Mouse (Mus musculus) heart, embryonic 14.5 days (tissue): ENCODE data around the gene Tinagl1. TPM values are rescaled to one million over a fixed set of nuclear protein-coding genes. Genes with fewer than 3 reads are reported as not detected.
A peak's percentile ranks its signal among the peaks of the same experiment; 100 is the strongest.

ENCODE experiments used
- ATAC-seq: fragments of 200-750 bp; cut with Nextera tagmentation; 2 replicates; pipeline ENCODE4 v1.8.0; 2017; ENCODE audit warnings: low read depth, moderate TSS enrichment; ENCODE audit not compliant: insufficient number of reproducible peaks, insufficient read depth, low FRiP score
- H3K27ac ChIP-seq, 2 experiments: fragments of 200-500 bp in 1 of 2; fragments of 300-500 bp in 1 of 2; sonication (generic) in 1 of 2; replicated peaks in 1 of 2; 2 replicates each; pipeline ENCODE4 v1.5.1; 2012 to 2014; ENCODE audit warnings: low read depth in 2 of 2, low read length in 2 of 2, control low read depth in 1 of 2, mild to moderate bottlenecking in 1 of 2, mixed read lengths in 1 of 2; ENCODE audit not compliant: control insufficient read depth in 1 of 2, insufficient read depth in 1 of 2
- H3K27me3 ChIP-seq: fragments of 300-500 bp; sonication (generic); 2 replicates; pipeline ENCODE4 v1.6.1; 2014; ENCODE audit warnings: mild to moderate bottlenecking, low read length, control low read depth; ENCODE audit not compliant: control insufficient read depth, insufficient read depth
- H3K36me3 ChIP-seq: fragments of 300-500 bp; sonication (generic); 2 replicates; pipeline ENCODE4 v1.6.1; 2014; ENCODE audit warnings: mild to moderate bottlenecking, control low read depth, low read length, mixed read lengths; ENCODE audit not compliant: control insufficient read depth, insufficient read depth
- H3K4me1 ChIP-seq, 2 experiments: fragments of 200-500 bp in 1 of 2; fragments of 300-500 bp in 1 of 2; sonication (generic) in 1 of 2; 2 replicates each; pipeline ENCODE4 v1.6.1; 2012 to 2014; ENCODE audit warnings: low read length in 2 of 2, control low read depth in 1 of 2, mixed read lengths in 1 of 2; ENCODE audit not compliant: control insufficient read depth in 2 of 2, insufficient read depth in 2 of 2
- H3K4me2 ChIP-seq: fragments of 300-500 bp; sonication (generic); 2 replicates; pipeline ENCODE4 v1.6.1; 2014; ENCODE audit warnings: mild to moderate bottlenecking, low read length
- H3K4me3 ChIP-seq, 2 experiments: fragments of 200-500 bp in 1 of 2; fragments of 300-500 bp in 1 of 2; sonication (generic) in 1 of 2; 2 replicates each; pipeline ENCODE4 v1.5.1; 2012 to 2014; ENCODE audit warnings: low read length in 2 of 2, mild to moderate bottlenecking in 2 of 2, control low read depth in 1 of 2, low read depth in 1 of 2, moderate library complexity in 1 of 2; ENCODE audit not compliant: control insufficient read depth in 1 of 2, insufficient read depth in 1 of 2
- H3K9ac ChIP-seq: fragments of 300-500 bp; sonication (generic); 2 replicates; pipeline ENCODE4 v1.6.1; 2014; ENCODE audit warnings: mild to moderate bottlenecking, low read length
- H3K9me3 ChIP-seq: fragments of 300-500 bp; sonication (generic); 2 replicates; pipeline ENCODE4 v1.6.1; 2016; ENCODE audit warnings: low read length, control low read depth; ENCODE audit not compliant: control insufficient read depth
- WGBS: fragments of 180-500 bp; shearing (Covaris S2); extraction: QIAGEN DNeasy Blood & Tissue Kit; methylation state at CpG from one replicate; pipeline ENCODE4 v1.1.7; 2014; 5-methylcytosine and 5-hydroxymethylcytosine counted together
- polyA plus RNA-seq: library from polyadenylated mRNA; unstranded; fragments of >200 nt; fragmentation: Nextera tagmentation; extraction: Ambion mirVana; gene quantifications from 2 replicates; pipeline ENCODE4 v1.2.1, GENCODE M21; 2014

Gene Tinagl1
- polyA plus RNA-seq, 1 experiment from 2014 or later = 34.4 TPM

GRCm38 (mm10) chr4:130170362-130170761 is 4.6 kb downstream of the Tinagl1 start:
- H3K9me3 ChIP-seq = no peaks in the 10 kb centered on the region
- H3K36me3 ChIP-seq = peaks cover 6% of the 10 kb centered on the region
- no peak overlapping the region for H3K4me2 ChIP-seq
- ATAC-seq = no peak
- H3K4me3 ChIP-seq = no peak overlapping the region
- peak overlapping the region in 1 of 2 experiments; percentile 50; a peak in 1 of 4 replicates for H3K27ac ChIP-seq
- H3K27me3 ChIP-seq = no peaks in the 10 kb centered on the region
- no peak overlapping the region for H3K9ac ChIP-seq
- whole genome bisulfite sequencing = 31% methylated on average over 4 of the region's 4 CpGs
- peaks cover 78 to 88% of the 10 kb centered on the region in 2 experiments for H3K4me1 ChIP-seq

- ATAC-seq = no peak
- no peak overlapping the region for H3K4me2 ChIP-seq
- H3K27ac ChIP-seq = peak overlapping the region in 1 of 2 experiments; percentile 91; a peak in 1 of 4 replicates
- no peaks in the 10 kb centered on the region for H3K27me3 ChIP-seq
- H3K9ac ChIP-seq = no peak overlapping the region
- WGBS = 89% methylated on average over 16 of the region's 16 CpGs
- peaks cover 10% of the 10 kb centered on the region for H3K36me3 ChIP-seq
- H3K4me1 ChIP-seq = peaks cover 70 to 79% of the 10 kb centered on the region in 2 experiments
- no peaks in the 10 kb centered on the region for H3K9me3 ChIP-seq
- H3K4me3 ChIP-seq = no peak overlapping the region
These were observed 5.4 kb downstream of the Tinagl1 start for GRCm38 (mm10) chr4:130169411-130169971.

GRCm38 (mm10) chr4:130168280-130169183 is 6.4 kb downstream of the Tinagl1 start:
- H3K27ac ChIP-seq = peak overlapping the region; percentile 80 to 91
- ATAC-seq = peak; percentile 66
- peak overlapping the region; percentile 65 for H3K9ac ChIP-seq
- no peaks in the 10 kb centered on the region for H3K27me3 ChIP-seq
- peaks cover 10% of the 10 kb centered on the region for H3K36me3 ChIP-seq
- peak overlapping the region in 1 of 2 experiments; percentile 19; a peak in 2 of 4 replicates for H3K4me3 ChIP-seq
- WGBS = 32% methylated on average over 16 of the region's 16 CpGs
- peak overlapping the region; percentile 58 for H3K4me2 ChIP-seq
- peaks cover 69 to 78% of the 10 kb centered on the region in 2 experiments for H3K4me1 ChIP-seq
- no peaks in the 10 kb centered on the region for H3K9me3 ChIP-seq

- Histone ChIP-seq H3K4me2 (peak overlapping the region; percentile 58), H3K27ac (peak overlapping the region; percentile 80 to 91), H3K4me3 (peak overlapping the region in 1 of 2 experiments; percentile 19; a peak in 2 of 4 replicates), H3K4me1 (peaks cover 69 to 78% of the 10 kb centered on the region in 2 experiments), H3K36me3 (peaks cover 10% of the 10 kb centered on the region), H3K27me3 (no peaks in the 10 kb centered on the region), H3K9ac (peak overlapping the region; percentile 65), H3K9me3 (no peaks in the 10 kb centered on the region)
- no peak for ATAC-seq
- 28% methylated on average over 9 of the region's 9 CpGs for WGBS
These were observed 7.1 kb downstream of the Tinagl1 start for GRCm38 (mm10) chr4:130167814-130168213.

DNA sequence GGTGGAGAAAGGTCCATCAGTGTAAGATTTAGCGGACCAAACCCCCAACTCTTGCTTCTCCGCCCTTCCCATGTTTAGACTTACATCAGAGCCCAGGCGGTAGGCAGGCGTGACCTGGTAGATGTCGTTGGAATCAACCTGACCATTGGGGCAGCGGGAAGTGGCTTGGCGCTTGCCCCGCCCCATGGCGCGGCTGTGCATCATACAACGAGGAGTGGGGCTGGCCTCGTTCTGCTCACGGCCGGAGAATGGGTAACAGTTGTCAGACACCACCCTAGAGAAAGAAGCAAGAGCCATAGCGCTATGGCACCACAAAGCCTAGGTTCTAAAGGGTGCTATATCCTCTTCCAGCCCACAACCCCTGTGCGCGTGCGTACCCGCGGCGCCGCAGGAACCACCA is 7.6 kb downstream of the Tinagl1 start:
- peaks cover 10% of the 10 kb centered on the region for H3K36me3 ChIP-seq
- 65% methylated on average over 22 of the region's 22 CpGs for WGBS
- peak overlapping the region; percentile 80 to 91; a peak in 3 of 4 replicates for H3K27ac ChIP-seq
- peak overlapping the region; percentile 65 for H3K9ac ChIP-seq
- H3K27me3 ChIP-seq = no peaks in the 10 kb centered on the region
- no peak overlapping the region for H3K4me3 ChIP-seq
- peaks cover 66 to 78% of the 10 kb centered on the region in 2 experiments for H3K4me1 ChIP-seq
- no peak for ATAC-seq
- H3K4me2 ChIP-seq = peak overlapping the region; percentile 58
- H3K9me3 ChIP-seq = no peaks in the 10 kb centered on the region

DNA sequence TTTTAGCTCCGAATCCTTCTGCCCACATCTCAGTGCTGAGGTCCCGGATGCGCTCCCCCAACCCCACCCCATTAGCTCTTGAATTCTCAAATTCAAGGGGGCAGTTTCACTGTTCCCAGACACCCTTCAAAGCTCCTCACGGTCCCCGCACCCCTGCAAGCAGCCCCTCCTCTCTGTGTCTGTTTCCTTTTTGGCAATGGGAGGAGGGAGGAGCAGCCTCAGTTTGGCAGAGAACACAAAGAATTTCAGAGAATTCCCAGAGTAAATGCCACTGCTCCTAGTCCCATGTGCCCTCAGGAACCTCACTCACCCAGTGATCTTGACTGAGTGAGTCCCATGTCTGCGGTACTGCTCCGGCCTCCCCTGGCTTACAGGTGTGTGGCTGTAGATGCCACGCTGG is 8.3 kb downstream of the Tinagl1 start:
- H3K27me3 ChIP-seq = no peaks in the 10 kb centered on the region
- no peak overlapping the region for H3K4me2 ChIP-seq
- 70% methylated on average over 8 of the region's 8 CpGs for WGBS
- H3K36me3 ChIP-seq = peaks cover 10% of the 10 kb centered on the region
- no peak for ATAC-seq
- no peak overlapping the region for H3K9ac ChIP-seq
- H3K9me3 ChIP-seq = no peaks in the 10 kb centered on the region
- H3K27ac ChIP-seq = peak overlapping the region; percentile 4; a peak in 2 of 4 replicates
- peaks cover 60 to 77% of the 10 kb centered on the region in 2 experiments for H3K4me1 ChIP-seq
- H3K4me3 ChIP-seq = no peak overlapping the region

DNA sequence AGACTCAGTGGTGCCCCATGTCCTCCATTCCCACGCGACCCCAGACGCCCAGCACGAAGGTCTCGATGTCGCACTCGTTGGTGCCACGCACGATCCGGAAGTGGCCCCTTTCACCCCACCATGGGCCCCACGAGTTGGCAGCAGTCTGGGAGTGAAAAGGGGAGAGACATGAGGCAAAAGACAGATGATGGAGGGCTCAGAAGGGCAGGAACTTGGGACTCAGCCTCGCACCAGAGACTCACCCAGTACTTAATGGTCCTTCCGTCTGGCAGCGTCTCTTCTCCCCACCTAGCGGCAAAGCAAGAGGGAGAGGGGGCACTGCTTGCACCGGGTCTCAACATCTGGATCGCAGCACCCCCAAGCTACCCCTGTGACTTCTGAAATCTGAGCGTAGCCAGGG is 8.9 kb downstream of the Tinagl1 start:
- H3K36me3 ChIP-seq = peaks cover 10% of the 10 kb centered on the region
- peaks cover 59 to 77% of the 10 kb centered on the region in 2 experiments for H3K4me1 ChIP-seq
- H3K4me2 ChIP-seq = no peak overlapping the region
- H3K27me3 ChIP-seq = no peaks in the 10 kb centered on the region
- peak overlapping the region in 1 of 2 experiments; percentile 4; a peak in 2 of 4 replicates for H3K27ac ChIP-seq
- no peak for ATAC-seq
- H3K9me3 ChIP-seq = no peaks in the 10 kb centered on the region
- WGBS = 81% methylated on average over 18 of the region's 18 CpGs
- H3K9ac ChIP-seq = no peak overlapping the region
- H3K4me3 ChIP-seq = no peak overlapping the region
